Mouse (Mus musculus) T-helper 1 cell (primary cell): ENCODE measurements at regions not wholly inside any gene's neighbourhood (a gene's known extent, or its start where the extent isn't known, plus 50 kb on each side); places are given as distances from the start of the nearest gene placed in this dataset.

Experiments
- in situ Hi-C: fragments of 300-600 bp; cut with MboI, MseI; formaldehyde crosslinking; loops from one replicate; pipeline ENCODE4 v1.15.1; 2025; ENCODE audit warnings: high pct_unique_total_duplicates

DNA sequence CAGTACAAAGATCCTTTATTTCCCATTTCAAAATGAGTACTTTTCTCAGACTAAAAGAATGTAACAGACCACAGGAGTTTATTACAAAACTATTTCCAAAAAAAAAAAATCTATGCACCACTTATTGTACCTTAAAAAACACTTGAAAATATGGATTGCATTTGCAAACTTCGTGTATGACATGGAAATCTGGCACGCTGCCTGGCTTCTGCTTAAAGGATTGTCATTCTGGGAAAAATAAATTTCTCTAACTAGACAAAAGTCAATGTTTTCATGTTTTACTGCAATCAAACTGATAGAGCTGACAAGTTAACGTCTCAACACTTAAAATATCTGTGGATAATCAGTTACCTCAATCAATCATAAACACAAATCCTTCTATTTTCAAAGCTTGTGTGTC, 205.5 kb upstream of the Nr2f1 start:
- in situ Hi-C loops, result no loop called here

DNA sequence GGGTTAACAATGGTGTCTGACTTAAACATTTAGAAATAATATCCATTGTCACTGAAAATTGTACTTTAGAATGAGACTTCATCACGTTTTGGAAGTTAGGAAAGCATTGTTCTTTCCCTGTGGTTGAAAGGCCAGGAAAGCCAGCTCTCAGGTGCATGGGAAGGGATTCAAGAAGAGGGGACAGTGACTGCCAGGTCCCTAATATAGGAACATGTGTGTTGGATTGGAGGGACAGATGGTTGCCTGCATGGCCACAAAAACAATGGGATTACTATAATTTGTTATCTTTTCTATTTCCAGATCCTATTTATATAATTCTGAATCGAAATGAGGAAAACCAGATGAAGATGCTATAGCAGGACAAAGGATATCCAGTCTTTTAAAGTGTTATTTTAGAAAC, 184.2 kb upstream of the Nr2f1 start:
- in situ Hi-C loops, result no loop called here

DNA sequence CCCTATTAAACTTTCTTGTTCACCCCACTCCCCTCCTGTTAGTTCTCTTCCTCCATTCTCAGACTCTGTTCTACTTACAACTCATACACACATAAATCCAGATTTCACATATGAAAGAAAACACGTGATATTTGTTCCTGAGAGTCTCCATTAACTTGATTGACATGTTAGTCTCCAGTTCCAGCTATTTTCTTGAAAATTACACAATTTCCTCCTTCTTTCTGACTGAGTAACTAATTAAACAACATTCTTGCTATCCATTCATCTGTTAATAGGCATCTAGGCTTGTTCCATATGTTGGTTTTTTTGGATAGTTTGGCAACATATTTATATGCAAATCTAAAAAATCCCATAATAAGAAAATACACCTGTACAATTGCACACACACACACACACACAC, 161.7 kb upstream of the Nr2f1 start:
- in situ Hi-C loops, result no loop called here

DNA sequence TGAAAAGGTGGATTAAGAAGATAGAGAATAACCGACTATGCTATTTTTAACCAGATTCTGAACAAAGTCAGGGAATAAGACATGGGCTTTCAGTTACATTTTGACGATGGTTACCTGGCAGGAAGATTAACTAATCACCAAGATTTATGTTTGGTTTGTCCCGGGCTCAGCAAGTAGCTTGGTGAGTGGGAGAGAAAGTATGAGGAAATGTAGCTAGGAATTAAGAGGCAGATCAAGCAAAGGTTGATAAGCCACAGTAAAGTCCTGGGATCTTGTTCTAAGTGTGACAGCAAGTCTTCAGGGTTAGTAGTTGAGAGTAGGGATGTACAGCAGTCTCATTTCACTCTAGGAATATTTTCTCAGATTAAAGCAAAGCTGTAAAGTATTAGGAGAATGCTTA, 149.3 kb upstream of the Nr2f1 start:
- in situ Hi-C loops, result no loop called here

DNA sequence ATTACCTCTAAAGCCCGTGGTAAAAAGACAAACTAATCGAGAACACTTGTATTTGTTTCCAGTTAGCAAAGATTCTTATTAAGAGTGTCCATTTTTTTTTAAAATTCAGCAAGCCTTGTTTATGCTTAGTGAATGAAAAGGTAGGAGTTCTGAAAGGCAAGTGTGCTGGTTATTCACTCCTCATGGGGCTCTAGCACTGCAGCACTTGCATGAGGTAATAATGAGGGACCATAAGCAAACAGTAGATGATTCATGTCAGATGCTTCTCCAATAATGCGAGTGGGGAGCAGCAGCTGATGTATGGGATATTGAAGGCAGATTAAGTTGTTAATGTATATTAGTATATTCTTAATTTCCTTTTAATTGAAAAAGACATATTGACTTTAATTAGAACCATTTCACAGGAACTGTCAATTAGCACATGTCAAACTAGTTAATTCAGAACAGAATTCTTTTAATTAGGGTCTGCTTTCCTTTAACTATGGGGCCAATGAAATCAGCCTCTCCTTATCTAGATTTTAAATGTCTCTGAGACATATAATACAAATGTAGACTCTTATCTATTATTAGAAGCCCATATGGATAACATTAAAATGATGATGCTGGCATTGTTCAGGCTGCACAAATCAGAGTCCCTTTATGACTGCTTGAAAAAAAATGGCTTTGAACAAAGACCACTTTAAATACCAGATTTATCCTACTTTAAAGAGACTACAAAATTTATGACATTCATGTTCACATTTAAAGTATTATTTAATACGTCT, 125.1 kb upstream of the Nr2f1 start:
- in situ Hi-C loops, result no loop called here

DNA sequence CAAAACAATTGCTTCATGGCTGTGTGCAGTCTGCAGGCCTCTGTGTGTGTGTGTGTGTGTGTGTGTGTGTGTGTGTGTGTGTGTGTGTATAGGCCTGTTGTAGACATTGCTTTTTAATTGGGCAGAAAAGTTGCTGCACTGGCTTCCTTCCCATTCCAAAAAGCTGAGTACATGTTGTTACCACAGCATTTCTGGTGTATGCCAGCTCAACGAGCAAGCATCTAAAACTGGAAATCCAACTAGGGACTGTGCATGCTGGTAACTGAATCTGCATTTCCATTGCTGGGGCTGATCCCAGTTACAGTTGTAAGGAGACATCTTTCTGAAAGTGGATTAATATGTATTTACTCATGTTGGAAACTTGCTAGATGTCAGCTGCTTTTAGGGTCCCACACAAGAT, 123.6 kb upstream of the Nr2f1 start:
- in situ Hi-C loops, result no loop called here

DNA sequence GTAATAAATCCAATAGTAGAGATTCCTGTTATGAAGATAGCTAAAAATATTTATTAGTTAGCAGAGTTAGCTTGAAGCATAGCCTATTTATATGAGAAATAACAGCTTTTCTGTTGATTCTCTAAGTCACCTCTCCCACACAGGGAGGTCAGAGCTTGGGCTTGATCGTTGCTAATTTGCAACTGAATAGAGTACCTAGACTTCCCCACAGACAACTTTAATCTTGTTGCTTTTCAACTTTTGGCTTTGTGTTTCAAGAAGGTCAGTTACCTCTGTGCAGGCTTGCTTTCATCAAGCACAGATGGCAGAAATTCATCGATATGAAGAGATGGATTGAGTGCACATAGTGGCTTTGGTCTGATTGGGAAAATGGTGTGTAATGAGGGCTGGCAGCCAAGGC, 118.9 kb upstream of the Nr2f1 start:
- in situ Hi-C loops, result no loop called here

DNA sequence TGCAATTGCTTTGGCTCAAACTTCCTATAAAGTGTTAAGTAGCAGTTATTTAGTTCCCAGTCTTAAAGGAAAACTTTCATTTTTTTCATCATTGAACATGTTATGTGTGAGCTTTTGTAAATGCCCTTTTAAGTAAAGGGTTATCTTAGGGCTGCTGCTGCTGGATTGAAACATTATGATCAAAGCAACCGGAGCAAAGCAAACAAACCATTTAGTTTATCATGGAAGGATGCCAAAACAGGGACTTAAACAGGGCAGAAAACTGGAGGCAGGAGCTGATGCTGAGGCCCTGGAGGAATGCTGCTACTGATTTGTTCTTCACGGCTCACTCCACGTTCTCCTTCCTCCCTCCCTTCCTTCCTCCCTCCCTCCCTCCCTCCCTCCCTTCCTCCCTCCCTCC, 111.3 kb upstream of the Nr2f1 start:
- in situ Hi-C loops, result no loop called here
